Mouse (Mus musculus) thymus, adult 2 months (tissue): ENCODE data around the gene Eef1akmt3. TPM values are rescaled to one million over a fixed set of nuclear protein-coding genes. Genes with fewer than 3 reads are reported as not detected.

Source experiments
- DNase-seq: peaks from one replicate; pipeline ENCODE4 v3.0.0; 2021
- H3K27ac ChIP-seq: fragments of 200-500 bp; 2 replicates; pipeline ENCODE4 v1.5.1; 2012; ENCODE audit warnings: low read length, control low read depth; ENCODE audit not compliant: control insufficient read depth, insufficient read depth
- H3K27me3 ChIP-seq: fragments of 200-500 bp; 2 replicates; pipeline ENCODE4 v1.6.1; 2012; ENCODE audit warnings: mild to moderate bottlenecking, low read length, moderate library complexity, mixed read lengths; ENCODE audit not compliant: control insufficient read depth, insufficient read depth
- H3K36me3 ChIP-seq: fragments of 200-500 bp; 2 replicates; pipeline ENCODE4 v1.6.1; 2012; ENCODE audit warnings: mild to moderate bottlenecking, low read length, moderate library complexity; ENCODE audit not compliant: control insufficient read depth, insufficient read depth
- H3K4me1 ChIP-seq: fragments of 200-500 bp; replicated peaks from 2 replicates; pipeline ENCODE4 v1.6.1; 2012; ENCODE audit warnings: low read length; ENCODE audit not compliant: control insufficient read depth, insufficient read depth
- H3K4me3 ChIP-seq: fragments of 200-500 bp; 2 replicates; pipeline ENCODE4 v1.5.1; 2012; ENCODE audit warnings: mild to moderate bottlenecking, low read length, control low read depth, moderate library complexity; ENCODE audit not compliant: control insufficient read depth, insufficient read depth
- CTCF ChIP-seq: fragments of 200-500 bp; IDR thresholded peaks from 2 replicates; pipeline ENCODE4 v1.5.1; 2012; ENCODE audit warnings: mild to moderate bottlenecking, control low read depth, low read length, moderate library complexity, borderline replicate concordance; ENCODE audit not compliant: control insufficient read depth, poor library complexity, insufficient read depth; ENCODE audit errors: extremely low read depth
- POLR2A ChIP-seq: fragments of 200-500 bp; IDR thresholded peaks from 2 replicates; pipeline ENCODE4 v1.6.1; 2012; ENCODE audit warnings: mild to moderate bottlenecking, low read length, control low read depth, moderate library complexity; ENCODE audit not compliant: control insufficient read depth, poor library complexity, insufficient read depth; ENCODE audit errors: extremely low read depth
- WGBS: fragments of 180-500 bp; shearing (Covaris S2); methylation state at CpG from one replicate; pipeline ENCODE4 v1.1.7; 2018; 5-methylcytosine and 5-hydroxymethylcytosine counted together
- polyA plus RNA-seq: library from polyadenylated mRNA; depleted of rRNA; stranded (reverse); fragments of >200 nt; gene quantifications from 2 replicates; pipeline ENCODE4 v1.2.3, GENCODE M21; 2012; rRNA removed

The Eef1akmt3 gene
- polyA plus RNA-seq, 1 experiment, result 0.13 TPM

- no peak for DNase-seq
- 87% methylated on average over 4 of the region's 4 CpGs for WGBS
- Histone ChIP-seq H3K36me3 (no peaks in the 10 kb centered on the region), H3K27ac (no peak overlapping the region), H3K27me3 (no peaks in the 10 kb centered on the region), H3K4me1 (peaks cover 69% of the 10 kb centered on the region), H3K4me3 (no peak overlapping the region)
- TF ChIP-seq POLR2A, result no peak
- no peak for TF ChIP-seq CTCF
These were observed 56.2 kb downstream of the Eef1akmt3 start for GRCm38 (mm10) chr10:126985127-126985526.

- H3K4me1 ChIP-seq, result peaks cover 71% of the 10 kb centered on the region
- 36% methylated on average over 5 of the region's 5 CpGs for WGBS
- no peak for TF ChIP-seq POLR2A
- TF ChIP-seq CTCF, result no peak
- no peaks in the 10 kb centered on the region for H3K36me3 ChIP-seq
- H3K27me3 ChIP-seq, result no peaks in the 10 kb centered on the region
- no peak overlapping the region for H3K4me3 ChIP-seq
- no peak for DNase-seq
- H3K27ac ChIP-seq, result no peak overlapping the region
These were observed 56.9 kb downstream of the Eef1akmt3 start for GRCm38 (mm10) chr10:126984189-126985004.

GRCm38 (mm10) chr10:126983193-126983725, 58.1 kb downstream of the Eef1akmt3 start:
- no peak for DNase-seq
- Histone ChIP-seq H3K27me3 (no peaks in the 10 kb centered on the region), H3K4me1 (peaks cover 67% of the 10 kb centered on the region), H3K36me3 (no peaks in the 10 kb centered on the region), H3K27ac (no peak overlapping the region), H3K4me3 (no peak overlapping the region)
- no peak for TF ChIP-seq CTCF
- no peak for TF ChIP-seq POLR2A
- WGBS, result 79% methylated on average over 14 of the region's 14 CpGs

GRCm38 (mm10) chr10:126981746-126982145, 59.6 kb downstream of the Eef1akmt3 start:
- no peak overlapping the region for H3K4me3 ChIP-seq
- 57% methylated on average over 3 of the region's 3 CpGs for WGBS
- no peak overlapping the region for H3K27ac ChIP-seq
- TF ChIP-seq CTCF, result no peak
- no peak for TF ChIP-seq POLR2A
- no peaks in the 10 kb centered on the region for H3K27me3 ChIP-seq
- H3K4me1 ChIP-seq, result peaks cover 62% of the 10 kb centered on the region
- H3K36me3 ChIP-seq, result no peaks in the 10 kb centered on the region
- DNase-seq, result no peak

Other genes starting within 250 kb of the Eef1akmt3 start
- gene Atp23, start 140.2 kb downstream of the Eef1akmt3 start, polyA plus RNA-seq, result 9.6 and 12.1 TPM in 2 replicates
- gene Ctdsp2, start 62.8 kb downstream of the Eef1akmt3 start, polyA plus RNA-seq, result 179 and 182 TPM in 2 replicates
- gene Avil, start 40.8 kb downstream of the Eef1akmt3 start, polyA plus RNA-seq, result 0.97 and 1.3 TPM in 2 replicates
- gene Tsfm, start 10.7 kb downstream of the Eef1akmt3 start, polyA plus RNA-seq, result 42.1 and 45.2 TPM in 2 replicates
- gene Mettl1, start 99 bp downstream of the Eef1akmt3 start, polyA plus RNA-seq, result 13.7 and 15.7 TPM in 2 replicates
- gene Cyp27b1, start 6.7 kb upstream of the Eef1akmt3 start, polyA plus RNA-seq, result 0.32 and 0.38 TPM in 2 replicates
- 4.4 and 5.4 TPM in 2 replicates for gene March9, start 18.7 kb upstream of the Eef1akmt3 start, polyA plus RNA-seq
- 375 and 384 TPM in 2 replicates for gene Cdk4, start 22.0 kb upstream of the Eef1akmt3 start, polyA plus RNA-seq
- 39.5 and 45.2 TPM in 2 replicates for gene Tspan31, start 28.8 kb upstream of the Eef1akmt3 start, polyA plus RNA-seq
- 123 and 149 TPM in 2 replicates for gene Agap2, start 33.8 kb upstream of the Eef1akmt3 start, polyA plus RNA-seq
- gene Os9, start 79.6 kb upstream of the Eef1akmt3 start, polyA plus RNA-seq, result 97.0 and 106 TPM in 2 replicates
- gene B4galnt1, start 123.7 kb upstream of the Eef1akmt3 start, polyA plus RNA-seq, result 196 and 239 TPM in 2 replicates
- 3.6 and 6.4 TPM in 2 replicates for gene Slc26a10, start 139.1 kb upstream of the Eef1akmt3 start, polyA plus RNA-seq
- 4.2 and 5.6 TPM in 2 replicates for gene Arhgef25, start 148.6 kb upstream of the Eef1akmt3 start, polyA plus RNA-seq
- gene Dtx3, start 154.2 kb upstream of the Eef1akmt3 start, polyA plus RNA-seq, result 222 and 263 TPM in 2 replicates
- gene Pip4k2c, start 170.1 kb upstream of the Eef1akmt3 start, polyA plus RNA-seq, result 34.4 and 36.1 TPM in 2 replicates
- 1.2 and 1.5 TPM in 2 replicates for gene Kif5a, start 221.8 kb upstream of the Eef1akmt3 start, polyA plus RNA-seq
- 168 and 200 TPM in 2 replicates for gene Dctn2, start 224.9 kb upstream of the Eef1akmt3 start, polyA plus RNA-seq
- 124 and 151 TPM in 2 replicates for gene Mbd6, start 247.5 kb upstream of the Eef1akmt3 start, polyA plus RNA-seq